Mouse (Mus musculus): ENCODE data around the gene Lhb. TPM values are rescaled to one million over a fixed set of nuclear protein-coding genes. Genes with fewer than 3 reads are reported as not detected.
"Not testable (repeated sequence)": the region's sequence is repeated elsewhere in the genome, so short reads cannot be mapped to it uniquely, and the experiment has no call there.

Lhb gene
- polyA plus RNA-seq (2015; fragmentation: Nextera tagmentation; extraction: Ambion mirVana), result not detected in 2 replicates

- no peak for DNase-seq (ENCODE audit: low spot score)
These were observed at the start of gene Lhb for GRCm38 (mm10) chr7:45420615-45420919. Gene Lhb, plus strand, starts transcription at chr7:45420820.

GRCm38 (mm10) chr7:45372371-45372770, 48.2 kb upstream of the Lhb start:
- DNase-seq (ENCODE audit: low spot score), result no peak

- no peak for DNase-seq (ENCODE audit: low spot score)
These were observed 46.0 kb upstream of the Lhb start for GRCm38 (mm10) chr7:45374620-45375019.

- DNase-seq (ENCODE audit: low spot score), result no peak
These were observed 44.6 kb upstream of the Lhb start for GRCm38 (mm10) chr7:45376057-45376456.

- DNase-seq (ENCODE audit: low spot score), result no peak
These were observed 34.5 kb upstream of the Lhb start for GRCm38 (mm10) chr7:45386077-45386476.

- no peak for DNase-seq (ENCODE audit: low spot score)
These were observed 25.5 kb upstream of the Lhb start for GRCm38 (mm10) chr7:45395129-45395541.

GRCm38 (mm10) chr7:45395578-45396336, 24.9 kb upstream of the Lhb start, which contains the start of gene Snrnp70:
Gene Snrnp70, minus strand, starts transcription at chr7:45395742.
- peak; percentile 100 for DNase-seq (ENCODE audit: low spot score)

GRCm38 (mm10) chr7:45396337-45396775, 24.3 kb upstream of the Lhb start:
- DNase-seq (ENCODE audit: low spot score), result not testable (repeated sequence)

- DNase-seq (ENCODE audit: low spot score), result no peak
These were observed 23.8 kb upstream of the Lhb start for GRCm38 (mm10) chr7:45396787-45397186.

- DNase-seq (ENCODE audit: low spot score), result no peak
These were observed 19.0 kb upstream of the Lhb start for GRCm38 (mm10) chr7:45401521-45402085.

GRCm38 (mm10) chr7:45403532-45404261, 16.9 kb upstream of the Lhb start:
- peak; percentile 80 for DNase-seq (ENCODE audit: low spot score)

GRCm38 (mm10) chr7:45405091-45406075, 15.2 kb upstream of the Lhb start, which contains the start of gene Kcna7:
Gene Kcna7, plus strand, starts transcription at chr7:45405653.
- DNase-seq (ENCODE audit: low spot score), result peak; percentile 50

- DNase-seq (ENCODE audit: low spot score), result no peak
These were observed 14.2 kb upstream of the Lhb start for GRCm38 (mm10) chr7:45406157-45407156.

- DNase-seq (ENCODE audit: low spot score), result no peak
These were observed 12.8 kb upstream of the Lhb start for GRCm38 (mm10) chr7:45407836-45408235.

- no peak for DNase-seq (ENCODE audit: low spot score)
These were observed 12.3 kb upstream of the Lhb start for GRCm38 (mm10) chr7:45408351-45408750.

- DNase-seq (ENCODE audit: low spot score), result no peak
These were observed 11.7 kb upstream of the Lhb start for GRCm38 (mm10) chr7:45408949-45409348.

- DNase-seq (ENCODE audit: low spot score), result no peak
These were observed 11.0 kb upstream of the Lhb start for GRCm38 (mm10) chr7:45409497-45410163.

- DNase-seq (ENCODE audit: low spot score), result no peak
These were observed 8.2 kb upstream of the Lhb start for GRCm38 (mm10) chr7:45412421-45412820.
